ENCODE assay signal across 8 mouse cellular contexts in the genomic region with DNA sequence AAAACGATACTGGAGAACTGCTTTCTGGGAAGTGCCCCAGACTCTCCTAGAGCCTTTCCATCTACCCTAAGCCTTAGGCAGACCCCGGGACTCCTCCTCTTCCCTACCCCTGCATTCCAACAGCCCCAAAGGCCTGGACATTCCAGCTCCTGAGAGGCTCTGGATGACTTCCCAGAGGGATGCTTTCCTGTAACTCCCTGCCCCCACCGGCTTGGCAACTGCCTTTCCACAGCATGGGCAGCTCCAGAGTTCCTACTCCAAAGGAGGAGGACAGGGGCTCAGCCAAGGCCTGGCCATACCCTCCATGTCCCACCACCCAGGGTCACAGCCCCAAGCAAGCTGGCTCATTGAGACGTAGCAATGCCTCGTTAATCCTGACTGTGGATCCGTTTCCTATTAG. TPM values are rescaled to one million over a fixed set of nuclear protein-coding genes. Genes with fewer than 3 reads are reported as not detected.
DNase-seq lines count a peak whose midpoint lies in the region; ATAC-seq and TF ChIP-seq lines count a peak whose summit lies in the region.

No protein-coding gene starts in this region.

- no peaks in the 10 kb centered on the region for H3K79me2 ChIP-seq in heart, adult 2 months (replicated peaks; ENCODE audit: control insufficient read depth, insufficient read depth, low read length)

- TF ChIP-seq CTCF in heart, adult 2 months (IDR thresholded peaks at IDR 0.05), result no peak
- no peak for TF ChIP-seq CTCF in lung, embryonic 14.5 days (IDR thresholded peaks at IDR 0.05; ENCODE audit: low read depth)

- peaks cover 47% of the 10 kb centered on the region for H3K4me1 ChIP-seq in limb, embryonic 12.5 days (replicated peaks)
- H3K4me1 ChIP-seq in limb, embryonic 10.5 days, result peaks cover 60% of the 10 kb centered on the region
- peaks cover 6% of the 10 kb centered on the region for H3K4me1 ChIP-seq in heart, adult 2 months (ENCODE audit: control insufficient read depth, insufficient read depth, low read length)
- peaks cover 9% of the 10 kb centered on the region for H3K4me1 ChIP-seq in lung, embryonic 14.5 days (ENCODE audit: insufficient read depth)

- peaks cover 94% of the 10 kb centered on the region for H3K36me3 ChIP-seq in limb, embryonic 12.5 days
- peaks cover 100% of the 10 kb centered on the region for H3K36me3 ChIP-seq in limb, embryonic 10.5 days
- H3K36me3 ChIP-seq in heart, adult 2 months (ENCODE audit: control insufficient read depth, insufficient read depth, low read length), result no peaks in the 10 kb centered on the region
- peaks cover 64% of the 10 kb centered on the region for H3K36me3 ChIP-seq in lung, embryonic 14.5 days (ENCODE audit: insufficient read depth)

- no peak for TF ChIP-seq POLR2A in heart, adult 2 months (IDR thresholded peaks at IDR 0.05; ENCODE audit: insufficient read depth, low read depth, low read length)

- H3K4me3 ChIP-seq in limb, embryonic 12.5 days (replicated peaks), result no peak overlapping the region
- no peak overlapping the region for H3K4me3 ChIP-seq in limb, embryonic 10.5 days
- H3K4me3 ChIP-seq in heart, adult 2 months, result no peak overlapping the region
- H3K4me3 ChIP-seq in lung, embryonic 14.5 days (ENCODE audit: low read depth, low read length), result no peak overlapping the region

- H3K9me3 ChIP-seq in limb, embryonic 12.5 days, result 0 out of 2 replicates have a peak, but pooled peaks cover 3% of the 10 kb centered on the region
- no peaks in the 10 kb centered on the region for H3K9me3 ChIP-seq in limb, embryonic 10.5 days (replicated peaks)
- no peaks in the 10 kb centered on the region for H3K9me3 ChIP-seq in lung, embryonic 14.5 days (ENCODE audit: low read depth, low read length)

- no peak for TF ChIP-seq EP300 in heart, adult 2 months (IDR thresholded peaks at IDR 0.05; ENCODE audit: insufficient read depth, low read depth, low read length)

- intact Hi-C loops in heart, adult 2 months (cut with DNase I), result no loop called here

- H3K9ac ChIP-seq in limb, embryonic 12.5 days (replicated peaks), result 0 out of 2 replicates have a peak overlapping the region, but pooled peaks have one; percentile 2
- H3K9ac ChIP-seq in heart, adult 2 months (ENCODE audit: low read depth, low read length), result no peak overlapping the region
- H3K9ac ChIP-seq in lung, embryonic 14.5 days, result no peak overlapping the region

- H3K27me3 ChIP-seq in limb, embryonic 12.5 days, result no peaks in the 10 kb centered on the region
- no peaks in the 10 kb centered on the region for H3K27me3 ChIP-seq in limb, embryonic 10.5 days (ENCODE audit: low read depth, poor library complexity, severe bottlenecking)
- no peaks in the 10 kb centered on the region for H3K27me3 ChIP-seq in heart, adult 2 months (ENCODE audit: control insufficient read depth, insufficient read depth, low read length)
- H3K27me3 ChIP-seq in lung, embryonic 14.5 days (ENCODE audit: insufficient read depth, low read length), result no peaks in the 10 kb centered on the region

- WGBS in limb, embryonic 12.5 days, result 53% methylated on average over 6 of the region's 6 CpGs
- 70% methylated on average over 6 of the region's 6 CpGs for WGBS in limb, embryonic 10.5 days
- WGBS in heart, adult 2 months, result 35% methylated on average over 6 of the region's 6 CpGs
- WGBS in lung, embryonic 14.5 days, result 52% methylated on average over 6 of the region's 6 CpGs

- peak overlapping the region; percentile 53; the same call in 1 of the 2 replicates for H3K27ac ChIP-seq in limb, embryonic 12.5 days
- H3K27ac ChIP-seq in limb, embryonic 10.5 days, result no peak overlapping the region
- H3K27ac ChIP-seq in heart, adult 2 months, result no peak overlapping the region
- peak overlapping the region; percentile 70 for H3K27ac ChIP-seq in lung, embryonic 14.5 days (ENCODE audit: low read depth)

- no peak overlapping the region for H3K4me2 ChIP-seq in limb, embryonic 12.5 days
- H3K4me2 ChIP-seq in lung, embryonic 14.5 days, result no peak overlapping the region

- no peak for ATAC-seq in limb, embryonic 12.5 days (ENCODE audit: insufficient number of reproducible peaks, insufficient read depth, low FRiP score, low TSS enrichment, low read depth)
- ATAC-seq in lung, embryonic 14.5 days (ENCODE audit: insufficient read depth), result peak; percentile 62

- no peak for DNase-seq in limb, embryonic 10.5 days (ENCODE audit: low spot score)
- peak; percentile 68 to 80 for DNase-seq in heart, adult 2 months
- DNase-seq in heart, postnatal 4 days, result peak; percentile 91
- peak; percentile 87 for DNase-seq in lung, embryonic 14.5 days
- no peak for DNase-seq in thymus, postnatal 14 days
- DNase-seq in frontal cortex, postnatal 36 days (ENCODE audit: low spot score in 2 of 2), result no peak
- DNase-seq in urinary bladder, adult 2 months (ENCODE audit: low spot score), result no peak

RNA-seq across cellular contexts. Expression of a gene that starts 21.2 kb away (rescaled TPM):
- polyA plus RNA-seq in limb, embryonic 12.5 days (2016; fragmentation: Nextera tagmentation; extraction: Ambion mirVana), result 69.6 and 72.2 TPM in 2 replicates
- 67.5 and 77.3 TPM in 2 replicates for polyA plus RNA-seq in limb, embryonic 10.5 days (2016; fragmentation: Nextera tagmentation; extraction: Ambion mirVana)
- 1 to 10 TPM; 5.8 to 6.3 TPM for total RNA-seq in heart, adult 2 months (2021)
- 6.6 and 7.8 TPM in 2 replicates for polyA plus RNA-seq in heart, adult 2 months (2012; rRNA removed)
- total RNA-seq in heart, postnatal 4 days (2021), result 10 to 100 TPM; 39.4 to 40.7 TPM
- polyA plus RNA-seq in lung, embryonic 14.5 days (2014; fragmentation: Nextera tagmentation; extraction: Ambion mirVana), result 69.7 and 75.7 TPM in 2 replicates
- 67.7 and 98.4 TPM in 2 replicates for polyA plus RNA-seq in urinary bladder, adult 2 months (2012; rRNA removed)

Comparison
In these comparisons a context has a peak if more than half of its experiments do, and no peak if none do; other contexts are left out.
1. H3K27ac ChIP-seq: peak in limb, embryonic 12.5 days (single experiment) and lung, embryonic 14.5 days (single experiment); none in limb, embryonic 10.5 days (single experiment) and heart, adult 2 months (single experiment).
2. DNase-seq: peak in heart, adult 2 months (2 of 2), heart, postnatal 4 days (single experiment) and lung, embryonic 14.5 days (single experiment); none in limb, embryonic 10.5 days (single experiment), thymus, postnatal 14 days (single experiment), frontal cortex, postnatal 36 days (0 of 2) and urinary bladder, adult 2 months (single experiment).